Mouse (Mus musculus): Measurements from ENCODE around the gene Inpp5e.
A peak's percentile ranks its signal among the peaks of the same experiment; 100 is the strongest.
"Not testable (repeated sequence)": the region's sequence is repeated elsewhere in the genome, so short reads cannot be mapped to it uniquely, and the experiment has no call there.

Gene Inpp5e

DNA sequence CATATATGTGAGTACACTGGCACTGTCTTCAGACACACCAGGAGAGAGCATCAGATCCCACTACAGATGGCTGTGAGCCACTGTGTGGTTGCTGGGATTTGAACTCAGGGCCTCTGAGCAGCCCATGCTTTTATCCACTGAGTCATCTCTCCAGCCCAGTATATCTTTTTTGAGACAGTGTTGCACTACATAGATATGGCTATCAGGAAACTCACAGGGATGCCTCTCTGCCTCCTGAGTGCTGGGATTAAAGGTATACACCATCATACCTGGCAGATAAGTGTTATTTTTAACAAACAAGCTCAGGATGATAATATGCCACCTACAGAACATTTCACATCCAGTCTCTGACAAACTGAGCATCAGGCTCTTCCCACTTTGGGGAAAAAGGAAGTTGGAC lies 8.1 kb upstream of the Inpp5e start:
- DNase-seq = no peak

GRCm38 (mm10) chr2:26410931-26411411 lies 2.0 kb upstream of the Inpp5e start:
- peak; percentile 22 for DNase-seq

DNA sequence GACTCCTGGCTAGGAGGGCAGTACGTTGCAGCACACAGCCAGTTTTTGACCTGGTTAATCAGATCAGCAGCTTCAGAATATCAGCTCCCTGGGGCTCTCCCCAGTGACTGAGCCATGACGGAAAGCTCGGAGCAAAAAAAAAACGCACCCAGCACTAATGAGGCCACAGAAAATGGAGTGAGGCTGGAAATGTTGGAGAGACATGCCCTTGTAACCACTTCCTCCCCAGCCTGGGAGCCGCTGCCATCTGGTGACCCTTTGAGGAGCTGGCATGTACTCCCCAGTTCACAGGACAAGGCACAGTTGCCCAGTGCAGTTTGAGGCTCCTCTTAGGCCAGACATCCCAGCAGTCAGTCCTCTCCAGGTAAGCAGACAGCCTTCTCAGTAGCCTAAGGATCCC lies 1.1 kb upstream of the Inpp5e start:
- DNase-seq = peak; percentile 36

- DNase-seq = no peak
Measured at GRCm38 (mm10) chr2:26409362-26409761, 359 bp upstream of the Inpp5e start.

DNA sequence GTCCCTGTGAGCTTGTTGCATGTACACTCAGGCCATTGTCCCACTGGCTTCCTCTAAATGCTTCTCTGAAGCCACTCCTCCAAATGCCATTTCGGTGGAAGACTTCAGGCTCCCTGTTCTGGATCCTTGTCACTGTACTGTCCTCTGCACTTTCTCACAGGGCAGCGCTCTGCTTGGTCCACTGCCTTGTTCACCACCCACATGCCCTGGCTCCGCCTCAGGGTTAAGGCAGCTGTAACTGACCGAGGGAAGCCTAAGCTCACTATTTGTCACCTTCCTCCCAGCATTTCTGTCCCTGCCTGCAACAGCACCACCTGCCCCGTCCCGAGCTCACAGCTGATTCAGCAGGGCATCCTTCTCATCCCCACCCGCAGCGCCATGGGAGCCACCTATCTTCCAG lies 5.7 kb downstream of the Inpp5e start:
- DNase-seq = no peak

DNA sequence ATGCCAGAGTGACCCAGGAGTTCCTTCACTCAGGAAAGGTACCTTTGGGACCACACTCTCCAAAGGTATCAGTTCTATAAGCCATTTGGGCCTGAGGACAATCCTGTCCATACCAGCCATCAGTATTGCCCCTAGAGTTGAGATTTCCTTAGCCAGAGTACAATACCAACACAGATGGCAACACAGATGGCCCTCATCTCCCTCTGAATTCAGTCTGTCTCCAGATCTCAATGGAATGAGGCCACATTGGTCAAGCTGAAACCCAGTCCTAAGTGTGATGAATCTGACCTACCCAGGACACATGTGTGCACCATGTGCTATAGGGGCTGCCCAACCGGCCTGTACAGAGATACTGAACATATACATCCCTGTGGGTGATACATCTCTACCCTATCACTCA lies 6.7 kb downstream of the Inpp5e start:
- no peak for DNase-seq

DNA sequence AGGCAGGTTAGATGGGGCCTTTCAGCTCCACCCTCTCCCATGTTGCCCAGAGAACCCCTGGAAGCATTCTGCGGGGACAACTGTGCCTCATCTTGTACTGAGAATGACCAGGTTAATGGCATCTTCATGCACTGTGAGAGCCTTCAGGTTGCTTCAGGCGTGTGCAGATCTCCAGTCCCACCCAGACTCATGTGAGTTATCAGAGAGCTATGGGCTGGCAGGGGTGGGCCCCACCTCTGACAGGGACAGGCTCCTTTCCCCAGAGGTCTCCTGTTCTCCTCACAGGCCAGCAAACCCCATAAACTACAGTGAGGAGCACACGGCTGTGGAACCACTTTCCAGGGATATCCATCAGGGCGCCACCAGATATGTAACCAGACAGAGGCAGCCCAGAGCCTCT lies 8.0 kb downstream of the Inpp5e start:
- no peak for DNase-seq

- DNase-seq = no peak
Measured at GRCm38 (mm10) chr2:26400296-26400695, 8.7 kb downstream of the Inpp5e start.

- DNase-seq = no peak
Measured at GRCm38 (mm10) chr2:26399647-26400046, 9.4 kb downstream of the Inpp5e start.

- no peak for DNase-seq
Measured at GRCm38 (mm10) chr2:26398978-26399377, 10.0 kb downstream of the Inpp5e start.

DNA sequence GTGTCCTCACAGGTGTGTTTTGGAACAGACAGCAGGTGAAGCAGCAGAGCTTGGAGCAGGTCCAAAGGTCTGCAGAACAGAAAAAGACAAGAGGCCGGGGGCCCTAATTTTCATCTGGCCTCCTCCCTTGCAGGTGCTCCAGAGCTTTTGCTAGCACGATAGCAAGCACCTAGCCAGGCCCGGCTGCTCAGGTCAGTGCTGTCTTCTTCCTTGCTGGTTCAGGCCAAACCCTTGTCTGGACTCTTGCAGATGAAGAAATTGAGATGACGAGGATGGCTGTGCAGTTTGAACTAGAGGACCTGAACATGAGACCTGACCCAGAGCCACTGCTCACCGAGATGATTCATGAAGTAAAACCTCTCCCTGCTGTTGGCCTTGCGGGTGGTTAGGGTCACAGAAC lies 17.4 kb downstream of the Inpp5e start:
- DNase-seq = no peak

DNA sequence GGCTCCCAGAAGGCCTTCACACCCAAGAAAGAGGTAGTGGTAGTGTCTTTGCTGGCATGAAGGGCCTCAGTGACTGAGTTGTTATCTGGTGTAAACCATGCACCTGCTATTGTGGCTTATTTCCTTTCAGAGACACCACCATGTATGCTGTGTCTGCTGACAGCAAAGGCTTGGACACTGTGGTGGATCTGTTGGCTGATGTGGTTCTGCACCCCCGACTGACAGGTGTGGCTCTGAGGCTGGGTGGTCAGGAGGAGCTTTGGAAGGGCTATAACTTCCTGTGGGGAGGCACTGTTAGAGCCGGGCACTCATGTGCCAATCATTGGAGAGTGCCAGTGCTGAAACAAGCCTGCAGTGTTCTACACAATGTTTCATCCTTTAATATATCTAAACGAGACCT lies 18.0 kb downstream of the Inpp5e start:
- DNase-seq = no peak

- peak; percentile 91 for DNase-seq
Measured at GRCm38 (mm10) chr2:26389154-26389690, 19.8 kb downstream of the Inpp5e start, which contains the start of the genes Entr1 and Pmpca. Gene Entr1 (minus strand): TSS chr2:26389316. Gene Pmpca (plus strand): TSS chr2:26389339.

- DNase-seq = no peak
Measured at GRCm38 (mm10) chr2:26388682-26389153, 20.3 kb downstream of the Inpp5e start.

- no peak for DNase-seq
Measured at GRCm38 (mm10) chr2:26387713-26388112, 21.3 kb downstream of the Inpp5e start.

DNA sequence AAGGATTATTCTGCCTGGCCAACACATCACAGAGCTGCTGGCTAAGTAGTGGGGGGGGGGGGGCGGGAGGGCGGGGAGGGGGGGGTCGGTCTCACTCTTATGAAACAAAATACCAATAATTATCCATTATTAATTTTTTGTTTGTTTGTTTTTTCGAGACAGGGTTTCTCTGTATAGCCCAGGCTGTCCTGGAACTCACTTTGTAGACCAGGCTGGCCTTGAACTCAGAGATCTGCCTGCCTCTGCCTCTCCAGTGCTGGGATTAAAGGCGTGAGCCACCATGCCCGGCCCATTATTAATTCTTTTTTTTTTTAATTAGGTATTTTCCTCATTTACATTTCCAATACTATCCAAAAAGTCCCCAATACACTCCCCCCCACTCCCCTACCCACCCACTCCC lies 28.1 kb downstream of the Inpp5e start:
- DNase-seq = not testable (repeated sequence)

DNA sequence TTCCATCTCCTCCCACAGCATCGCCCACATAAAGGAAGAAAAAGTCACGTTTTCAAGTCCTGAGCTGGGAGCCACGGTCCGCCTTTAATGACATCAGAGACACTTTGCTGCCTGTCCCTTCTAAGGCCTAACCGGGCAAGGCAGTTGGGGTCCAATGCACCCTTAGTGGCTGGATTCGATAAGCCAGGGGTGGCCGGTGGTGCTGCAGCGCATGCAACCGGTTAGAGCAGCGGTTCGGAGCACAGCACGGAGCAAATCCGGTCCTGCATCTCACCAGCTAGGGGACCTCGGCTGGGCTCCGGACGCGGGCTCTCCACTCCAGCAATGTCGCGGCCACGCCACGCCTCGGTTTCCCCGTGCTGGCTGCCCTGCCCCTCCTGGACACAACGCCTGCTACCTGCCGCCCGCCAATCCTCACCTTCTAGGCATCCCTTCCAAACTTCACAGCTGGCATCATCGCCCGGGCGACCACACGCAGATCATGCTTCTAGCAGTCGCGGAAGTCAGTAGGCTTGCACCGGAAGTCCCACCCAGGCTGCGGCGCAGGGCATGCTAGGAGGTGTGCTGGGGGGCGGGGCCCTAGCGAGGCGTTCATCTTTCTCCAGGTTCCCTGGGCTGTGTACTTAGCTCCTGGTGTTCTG lies 28.8 kb downstream of the Inpp5e start, which contains the start of gene Snapc4:
Gene Snapc4, minus strand, starts transcription at position 523 of the 641 bp plus-strand sequence.
- DNase-seq = peak; percentile 91

DNA sequence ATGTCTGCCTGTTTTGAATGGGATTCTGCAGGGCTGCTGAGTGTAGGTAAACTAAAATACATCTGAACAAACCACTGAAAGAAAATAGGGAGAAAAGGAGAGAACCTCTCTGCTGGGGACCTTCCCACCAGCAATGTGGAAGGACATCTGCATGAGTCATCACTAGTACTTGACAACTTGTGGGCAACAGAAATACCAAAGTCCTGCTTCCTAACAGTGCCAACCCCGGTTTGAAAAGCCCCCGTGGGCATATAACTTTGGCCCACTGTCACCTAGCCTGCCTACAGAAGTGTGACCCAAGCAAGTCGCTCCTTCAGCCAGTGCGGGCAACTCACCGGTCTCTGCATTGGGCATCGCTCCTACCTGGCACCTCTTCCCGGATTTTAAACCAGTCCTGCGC lies 36.6 kb downstream of the Inpp5e start:
- no peak for DNase-seq

DNA sequence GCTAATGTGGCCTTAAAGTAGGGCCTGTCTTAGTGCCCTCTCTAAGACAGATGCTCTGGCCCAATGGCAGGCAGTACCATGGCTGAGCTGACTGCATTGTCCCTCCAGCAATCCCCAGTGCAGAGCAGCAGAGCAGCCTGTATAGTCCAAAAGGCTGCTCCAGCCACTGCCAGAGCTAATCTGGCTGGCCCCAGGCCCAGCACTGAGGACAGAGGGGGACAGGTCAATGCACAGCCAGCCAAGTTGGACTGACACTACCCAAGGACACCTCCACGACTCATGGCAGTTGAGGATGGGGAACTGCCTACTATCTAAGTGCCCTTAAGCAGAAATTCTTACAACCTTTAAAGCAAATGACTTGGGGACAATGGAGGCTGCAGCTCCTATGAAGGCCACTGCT lies 40.4 kb downstream of the Inpp5e start:
- DNase-seq = no peak

- DNase-seq = no peak
Measured at GRCm38 (mm10) chr2:26367911-26368310, 41.1 kb downstream of the Inpp5e start.

GRCm38 (mm10) chr2:26364738-26365465 lies 44.1 kb downstream of the Inpp5e start:
- no peak for DNase-seq

DNA sequence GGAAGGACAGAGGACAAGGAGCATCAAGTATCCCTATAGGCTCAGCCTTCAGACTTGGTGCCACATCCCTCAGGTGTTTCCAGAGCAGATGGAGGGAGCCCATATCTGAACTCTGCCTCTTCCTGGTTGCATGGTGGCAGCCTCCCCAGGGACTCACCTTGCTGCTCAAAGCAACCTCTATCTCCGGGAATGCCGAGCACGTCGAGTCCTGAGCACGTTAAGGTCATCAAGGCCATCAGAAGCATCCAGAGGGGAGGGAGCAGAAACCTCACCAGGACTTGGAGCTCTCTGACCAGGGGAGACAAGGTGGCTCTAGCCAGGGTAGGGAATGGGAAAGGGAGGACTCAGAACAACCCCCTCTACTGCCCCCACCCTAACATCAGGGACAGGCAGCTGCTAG lies 45.5 kb downstream of the Inpp5e start:
- no peak for DNase-seq

GRCm38 (mm10) chr2:26362991-26363390 lies 46.0 kb downstream of the Inpp5e start:
- DNase-seq = no peak

- no peak for DNase-seq
Measured at GRCm38 (mm10) chr2:26360772-26361171, 48.2 kb downstream of the Inpp5e start, which contains the start of gene Card9. Gene Card9 (minus strand): TSS chr2:26360918.

All from retina, postnatal 1 day (tissue).